Mouse (Mus musculus): ENCODE measurements around the gene Sv2c.

DNA sequence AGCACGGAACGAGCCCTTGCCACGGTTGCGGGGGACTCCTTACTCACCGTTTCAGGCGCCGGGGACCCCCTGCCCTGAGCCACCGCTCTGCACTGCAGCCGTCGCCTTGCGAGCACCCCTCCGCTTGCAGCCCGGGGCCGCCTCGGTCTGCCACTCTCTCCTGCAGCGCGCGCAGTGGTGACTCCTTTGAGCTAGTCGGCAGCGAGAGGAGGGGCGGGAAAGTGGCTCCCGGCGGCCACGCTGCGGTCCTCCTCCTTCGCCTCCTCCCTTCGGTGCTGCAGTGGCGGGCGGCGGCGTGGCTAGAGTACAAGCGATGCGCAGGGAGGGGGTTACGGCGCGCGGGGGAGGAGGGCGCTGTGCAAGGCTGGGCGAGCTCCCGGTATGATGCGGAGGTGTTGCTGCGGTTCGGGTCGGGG, at the start of gene Sv2c:
- TF ChIP-seq CTCF (IDR thresholded peaks at IDR 0.05; ENCODE audit: control insufficient read depth, insufficient read depth, insufficient read length) (no peak), USF1 (IDR thresholded peaks at IDR 0.05; ENCODE audit: low read depth) (no peak), MYOD1 (IDR thresholded peaks at IDR 0.05; ENCODE audit: control insufficient read depth, insufficient read length, low read depth) (no peak)

All from C2C12 (cell line).